Mouse (Mus musculus) intestine, postnatal 0 days (tissue): ENCODE results near the gene Gpr15. TPM values are rescaled to one million over a fixed set of nuclear protein-coding genes. Genes with fewer than 3 reads are reported as not detected.

Experiments used
- ATAC-seq: fragments of 200-750 bp; cut with Nextera tagmentation; 2 replicates; pipeline ENCODE4 v1.8.0; 2017; ENCODE audit warnings: mild to moderate bottlenecking, moderate TSS enrichment, moderate library complexity
- H3K27ac ChIP-seq: fragments of 300-500 bp; sonication (generic); 2 replicates; pipeline ENCODE4 v1.5.1; 2014; ENCODE audit warnings: mild to moderate bottlenecking, low read depth, low read length, moderate library complexity
- H3K27me3 ChIP-seq: fragments of 300-500 bp; sonication (generic); replicated peaks from 2 replicates; pipeline ENCODE4 v1.6.1; 2014; ENCODE audit warnings: low read length, mixed read lengths; ENCODE audit not compliant: control insufficient read depth, insufficient read depth
- H3K36me3 ChIP-seq: fragments of 300-500 bp; sonication (generic); 2 replicates; pipeline ENCODE4 v1.6.1; 2014; ENCODE audit warnings: mild to moderate bottlenecking, moderate library complexity; ENCODE audit not compliant: control insufficient read depth, insufficient read depth
- H3K4me1 ChIP-seq: fragments of 300-500 bp; sonication (generic); replicated peaks from 2 replicates; pipeline ENCODE4 v1.6.1; 2014; ENCODE audit warnings: antibody characterized with exemption, low read length, mixed read lengths; ENCODE audit not compliant: control insufficient read depth, insufficient read depth
- H3K4me2 ChIP-seq: fragments of 300-500 bp; sonication (generic); replicated peaks from 2 replicates; pipeline ENCODE4 v1.6.1; 2014; ENCODE audit warnings: low read depth, mild to moderate bottlenecking, moderate library complexity
- H3K4me3 ChIP-seq: fragments of 300-500 bp; sonication (generic); 2 replicates; pipeline ENCODE4 v1.5.1; 2014; ENCODE audit warnings: low read depth, low read length
- H3K9ac ChIP-seq: fragments of 300-500 bp; sonication (generic); 2 replicates; pipeline ENCODE4 v1.6.1; 2014; ENCODE audit warnings: mild to moderate bottlenecking, low read depth, low read length
- H3K9me3 ChIP-seq: fragments of 300-500 bp; sonication (generic); 2 replicates; pipeline ENCODE4 v1.6.1; 2016; ENCODE audit warnings: mixed run types; ENCODE audit not compliant: control insufficient read depth
- CTCF ChIP-seq: sonication (generic); IDR thresholded peaks from 2 replicates; pipeline ENCODE4 v1.5.1; 2016; ENCODE audit warnings: low read depth, mild to moderate bottlenecking, control low read depth, antibody characterized with exemption, moderate library complexity
- WGBS: fragments of 180-500 bp; shearing (Covaris S2); extraction: QIAGEN DNeasy Blood & Tissue Kit; methylation state at CpG from one replicate; pipeline ENCODE4 v1.1.7; 2014; 5-methylcytosine and 5-hydroxymethylcytosine counted together
- polyA plus RNA-seq: library from polyadenylated mRNA; unstranded; fragments of >200 nt; fragmentation: Nextera tagmentation; extraction: Ambion mirVana; gene quantifications from 2 replicates; pipeline ENCODE4 v1.2.1, GENCODE M21; 2015

Gpr15 gene
- polyA plus RNA-seq, 1 experiment from 2014 or later, result 0.20 TPM

GRCm38 (mm10) chr16:58713128-58713527 lies 5.7 kb downstream of the Gpr15 start:
- H3K9ac ChIP-seq, result no peak overlapping the region
- H3K27ac ChIP-seq, result no peak overlapping the region
- H3K4me1 ChIP-seq, result no peaks in the 10 kb centered on the region; the same call in 1 of the 2 replicates
- no peaks in the 10 kb centered on the region for H3K36me3 ChIP-seq
- H3K9me3 ChIP-seq, result no peaks in the 10 kb centered on the region
- 58% methylated on average over 1 of the region's 1 CpGs for WGBS
- H3K27me3 ChIP-seq, result no peaks in the 10 kb centered on the region
- no peak overlapping the region for H3K4me3 ChIP-seq
- TF ChIP-seq CTCF, result no peak
- H3K4me2 ChIP-seq, result no peak overlapping the region
- ATAC-seq, result no peak

DNA sequence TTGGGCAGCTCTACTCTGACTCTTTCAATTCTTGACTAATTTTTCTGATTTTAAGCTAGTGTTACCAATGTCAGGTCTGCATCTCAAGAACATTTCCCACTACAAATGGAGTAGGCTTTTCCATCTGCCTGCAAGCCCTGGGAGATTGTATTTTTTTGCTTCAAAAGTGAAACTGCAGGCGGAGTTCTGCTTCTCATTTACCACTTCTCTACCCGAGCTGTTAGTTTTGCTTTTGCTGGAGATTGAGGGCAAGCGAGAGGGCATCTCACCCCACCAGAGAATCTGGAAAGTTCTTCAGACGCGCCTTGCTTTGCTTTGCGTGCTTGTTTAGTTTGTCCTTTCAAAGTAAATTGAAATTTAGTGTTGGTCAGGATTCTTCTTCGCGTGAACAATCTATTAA lies 6.6 kb downstream of the Gpr15 start:
- Histone ChIP-seq H3K4me2 (peak overlapping the region; percentile 43), H3K27ac (no peak overlapping the region)

GRCm38 (mm10) chr16:58709536-58709935 lies 9.3 kb downstream of the Gpr15 start:
- Histone ChIP-seq H3K4me3 (no peak overlapping the region), H3K36me3 (no peaks in the 10 kb centered on the region), H3K4me1 (no peaks in the 10 kb centered on the region; the same call in 1 of the 2 replicates), H3K27me3 (no peaks in the 10 kb centered on the region), H3K9me3 (no peaks in the 10 kb centered on the region), H3K4me2 (no peak overlapping the region), H3K9ac (no peak overlapping the region), H3K27ac (no peak overlapping the region)
- WGBS, result 77% methylated on average over 4 of the region's 4 CpGs
- ATAC-seq, result no peak
- TF ChIP-seq CTCF, result no peak

More for the DNA sequence above, 6.6 kb downstream of the Gpr15 start:
- H3K4me3 ChIP-seq, result no peak overlapping the region
- no peak for ATAC-seq
- H3K9ac ChIP-seq, result no peak overlapping the region
- H3K4me1 ChIP-seq, result no peaks in the 10 kb centered on the region; the same call in 1 of the 2 replicates
- no peaks in the 10 kb centered on the region for H3K9me3 ChIP-seq
- 62% methylated on average over 8 of the region's 8 CpGs for WGBS
- no peaks in the 10 kb centered on the region for H3K36me3 ChIP-seq
- TF ChIP-seq CTCF, result no peak
- H3K27me3 ChIP-seq, result no peaks in the 10 kb centered on the region

DNA sequence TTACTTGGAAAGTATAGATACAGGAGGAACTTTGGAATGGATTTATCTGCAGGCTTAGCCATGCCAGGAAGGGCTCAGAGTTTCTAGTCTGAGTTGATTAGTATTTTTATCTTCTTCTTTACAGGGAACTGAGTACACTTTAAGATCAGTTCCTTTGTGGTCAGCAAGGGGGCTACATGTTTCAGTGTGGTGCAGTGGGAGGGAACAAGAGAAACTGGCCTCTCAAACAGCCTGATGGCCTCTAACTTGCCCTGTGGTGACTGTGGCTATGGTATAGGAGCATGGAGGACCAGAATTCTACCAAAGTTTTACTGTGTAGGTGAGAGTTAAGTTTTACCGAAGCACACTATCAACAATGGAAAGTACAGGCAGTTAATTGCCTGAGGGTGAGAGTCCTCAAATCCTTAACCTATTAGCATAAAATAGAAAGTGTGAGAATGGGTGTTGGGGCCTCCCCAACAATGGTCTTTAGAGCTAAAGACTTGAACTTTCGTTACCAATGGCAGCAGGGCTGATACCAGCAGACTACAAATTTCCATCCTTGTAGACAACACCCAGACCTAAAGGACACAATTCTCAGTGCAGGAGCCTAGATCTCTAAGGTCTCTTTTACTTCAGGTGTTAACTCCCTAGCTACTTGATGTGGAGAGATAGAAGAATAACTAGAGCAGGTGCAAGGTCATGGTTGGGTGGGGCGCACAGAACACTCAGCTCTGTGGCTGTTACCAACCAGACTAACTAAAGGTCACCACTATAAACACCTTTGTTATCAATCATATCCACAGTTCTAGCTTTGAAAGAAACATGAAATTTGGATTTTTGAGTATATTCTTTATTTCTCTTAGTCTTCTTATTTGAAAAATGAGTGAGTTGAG lies 10.0 kb downstream of the Gpr15 start:
- ATAC-seq, result peak; percentile 65
- no peak for TF ChIP-seq CTCF
- Histone ChIP-seq H3K4me3 (no peak overlapping the region), H3K27ac (no peak overlapping the region), H3K4me2 (0 out of 2 replicates have a peak overlapping the region, but pooled peaks have one; percentile 24), H3K4me1 (no peaks in the 10 kb centered on the region; the same call in 1 of the 2 replicates), H3K27me3 (no peaks in the 10 kb centered on the region), H3K36me3 (no peaks in the 10 kb centered on the region), H3K9me3 (no peaks in the 10 kb centered on the region), H3K9ac (no peak overlapping the region)
- WGBS, result 45% methylated on average over 3 of the region's 3 CpGs

DNA sequence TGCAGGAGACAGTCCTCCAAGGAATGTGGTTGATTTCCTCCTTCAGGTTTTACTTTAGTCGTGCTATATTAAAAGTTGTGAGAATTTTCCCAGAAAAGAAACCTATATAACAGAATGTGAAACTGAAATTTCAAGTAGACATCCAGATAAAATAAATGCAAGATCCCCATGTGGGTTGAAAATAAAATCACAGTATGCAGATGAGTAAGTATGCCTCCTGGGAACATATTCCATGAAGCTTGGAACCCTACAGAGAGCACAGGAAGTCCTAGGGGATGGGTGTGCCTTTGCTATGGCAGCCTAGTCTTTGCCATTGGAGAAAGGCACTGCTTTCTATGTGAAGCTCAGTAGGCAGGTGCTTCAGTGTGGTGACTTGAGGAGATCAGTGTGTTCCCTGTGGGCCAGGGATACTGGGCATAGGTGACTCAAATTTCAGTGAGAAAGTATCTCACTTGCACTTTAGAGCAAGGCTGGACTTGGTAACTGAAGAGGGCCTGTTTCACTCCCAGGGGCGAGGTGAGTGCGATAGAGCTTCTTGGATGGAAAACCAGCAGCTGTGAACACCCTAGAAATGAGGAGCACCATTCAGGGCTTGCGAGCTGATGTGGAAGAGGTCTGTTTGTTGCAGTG lies 11.5 kb downstream of the Gpr15 start:
- Histone ChIP-seq H3K27me3 (no peaks in the 10 kb centered on the region), H3K9me3 (no peaks in the 10 kb centered on the region), H3K4me2 (no peak overlapping the region), H3K27ac (no peak overlapping the region), H3K4me3 (no peak overlapping the region), H3K4me1 (no peaks in the 10 kb centered on the region; the same call in 1 of the 2 replicates), H3K36me3 (no peaks in the 10 kb centered on the region), H3K9ac (no peak overlapping the region)
- 86% methylated on average over 4 of the region's 4 CpGs for WGBS
- TF ChIP-seq CTCF, result no peak
- ATAC-seq, result no peak

DNA sequence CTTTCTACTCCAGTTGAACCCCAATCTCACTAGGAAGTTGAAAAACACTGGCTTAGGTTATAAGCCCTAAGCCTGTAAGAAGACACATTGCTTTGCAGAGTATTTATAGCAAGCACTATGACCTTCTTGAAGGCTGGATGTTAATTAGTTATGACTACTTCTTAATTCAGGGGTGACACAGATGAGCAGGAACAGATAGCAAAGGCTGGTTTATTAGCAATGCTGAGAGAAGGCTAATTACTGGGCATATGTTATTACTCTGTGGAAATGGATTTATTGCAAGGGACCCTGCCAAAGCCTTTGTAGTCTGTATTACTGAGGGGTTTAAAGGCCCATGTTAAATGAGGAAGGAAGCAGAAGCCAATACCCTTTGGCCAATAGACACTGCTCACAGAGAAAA lies 13.9 kb downstream of the Gpr15 start:
- no peaks in the 10 kb centered on the region for H3K27me3 ChIP-seq
- no peaks in the 10 kb centered on the region for H3K36me3 ChIP-seq
- no peak for TF ChIP-seq CTCF
- no peak overlapping the region for H3K4me3 ChIP-seq
- no peak for ATAC-seq
- H3K4me1 ChIP-seq, result no peaks in the 10 kb centered on the region; the same call in 1 of the 2 replicates
- H3K27ac ChIP-seq, result no peak overlapping the region
- H3K9me3 ChIP-seq, result no peaks in the 10 kb centered on the region
- H3K4me2 ChIP-seq, result no peak overlapping the region
- no peak overlapping the region for H3K9ac ChIP-seq
